Mouse (Mus musculus): ENCODE data around the gene Syne3.

Gene Syne3

GRCm38 (mm10) chr12:104997641-104998293, 11.8 kb downstream of the Syne3 start:
- H3K27me3 ChIP-seq (ENCODE audit: control insufficient read depth, insufficient read depth, low read length, poor library complexity, severe bottlenecking), result no peaks in the 10 kb centered on the region
- peak; percentile 46 for DNase-seq (ENCODE audit: low read depth, low spot score)
- no peaks in the 10 kb centered on the region; the same call in 1 of the 2 replicates for H3K36me3 ChIP-seq (ENCODE audit: control insufficient read depth, insufficient read depth, low read length, poor library complexity, severe bottlenecking)

GRCm38 (mm10) chr12:104997159-104997558, 12.4 kb downstream of the Syne3 start:
- DNase-seq (ENCODE audit: low read depth, low spot score), result peak; percentile 31
- H3K36me3 ChIP-seq (ENCODE audit: control insufficient read depth, insufficient read depth, low read length, poor library complexity, severe bottlenecking), result no peaks in the 10 kb centered on the region; the same call in 1 of the 2 replicates
- no peaks in the 10 kb centered on the region for H3K27me3 ChIP-seq (ENCODE audit: control insufficient read depth, insufficient read depth, low read length, poor library complexity, severe bottlenecking)

GRCm38 (mm10) chr12:104996012-104996728, 13.4 kb downstream of the Syne3 start:
- H3K36me3 ChIP-seq (ENCODE audit: control insufficient read depth, insufficient read depth, low read length, poor library complexity, severe bottlenecking), result no peaks in the 10 kb centered on the region; the same call in 1 of the 2 replicates
- DNase-seq (ENCODE audit: low read depth, low spot score), result peak; percentile 36
- H3K27me3 ChIP-seq (ENCODE audit: control insufficient read depth, insufficient read depth, low read length, poor library complexity, severe bottlenecking), result no peaks in the 10 kb centered on the region

GRCm38 (mm10) chr12:104995259-104995876, 14.2 kb downstream of the Syne3 start:
- Histone ChIP-seq H3K27me3 (ENCODE audit: control insufficient read depth, insufficient read depth, low read length, poor library complexity, severe bottlenecking) (no peaks in the 10 kb centered on the region), H3K36me3 (ENCODE audit: control insufficient read depth, insufficient read depth, low read length, poor library complexity, severe bottlenecking) (no peaks in the 10 kb centered on the region; the same call in 1 of the 2 replicates)
- DNase-seq (ENCODE audit: low read depth, low spot score), result peak; percentile 55

- no peak for DNase-seq (ENCODE audit: low read depth, low spot score)
- Histone ChIP-seq H3K36me3 (ENCODE audit: control insufficient read depth, insufficient read depth, low read length, poor library complexity, severe bottlenecking) (no peaks in the 10 kb centered on the region; the same call in 1 of the 2 replicates), H3K27me3 (ENCODE audit: control insufficient read depth, insufficient read depth, low read length, poor library complexity, severe bottlenecking) (no peaks in the 10 kb centered on the region)
These were observed 16.8 kb downstream of the Syne3 start for GRCm38 (mm10) chr12:104992838-104993237.

- Histone ChIP-seq H3K36me3 (ENCODE audit: control insufficient read depth, insufficient read depth, low read length, poor library complexity, severe bottlenecking) (no peaks in the 10 kb centered on the region; the same call in 1 of the 2 replicates), H3K27me3 (ENCODE audit: control insufficient read depth, insufficient read depth, low read length, poor library complexity, severe bottlenecking) (no peaks in the 10 kb centered on the region)
- DNase-seq (ENCODE audit: low read depth, low spot score), result no peak
These were observed 17.4 kb downstream of the Syne3 start for GRCm38 (mm10) chr12:104992123-104992741.

- H3K36me3 ChIP-seq (ENCODE audit: control insufficient read depth, insufficient read depth, low read length, poor library complexity, severe bottlenecking), result no peaks in the 10 kb centered on the region; the same call in 1 of the 2 replicates
- peak; percentile 93 for DNase-seq (ENCODE audit: low read depth, low spot score)
- no peaks in the 10 kb centered on the region for H3K27me3 ChIP-seq (ENCODE audit: control insufficient read depth, insufficient read depth, low read length, poor library complexity, severe bottlenecking)
These were observed 18.7 kb downstream of the Syne3 start for GRCm38 (mm10) chr12:104990741-104991454.

- DNase-seq (ENCODE audit: low read depth, low spot score), result no peak
- H3K36me3 ChIP-seq (ENCODE audit: control insufficient read depth, insufficient read depth, low read length, poor library complexity, severe bottlenecking), result no peaks in the 10 kb centered on the region
- no peaks in the 10 kb centered on the region for H3K27me3 ChIP-seq (ENCODE audit: control insufficient read depth, insufficient read depth, low read length, poor library complexity, severe bottlenecking)
These were observed 21.7 kb downstream of the Syne3 start for GRCm38 (mm10) chr12:104987936-104988335.

- Histone ChIP-seq H3K27me3 (ENCODE audit: control insufficient read depth, insufficient read depth, low read length, poor library complexity, severe bottlenecking) (no peaks in the 10 kb centered on the region), H3K36me3 (ENCODE audit: control insufficient read depth, insufficient read depth, low read length, poor library complexity, severe bottlenecking) (no peaks in the 10 kb centered on the region)
- no peak for DNase-seq (ENCODE audit: low read depth, low spot score)
These were observed 22.8 kb downstream of the Syne3 start for GRCm38 (mm10) chr12:104986781-104987180.

- no peaks in the 10 kb centered on the region for H3K27me3 ChIP-seq (ENCODE audit: control insufficient read depth, insufficient read depth, low read length, poor library complexity, severe bottlenecking)
- no peaks in the 10 kb centered on the region for H3K36me3 ChIP-seq (ENCODE audit: control insufficient read depth, insufficient read depth, low read length, poor library complexity, severe bottlenecking)
- DNase-seq (ENCODE audit: low read depth, low spot score), result no peak
These were observed 23.6 kb downstream of the Syne3 start for GRCm38 (mm10) chr12:104986001-104986400.

- H3K27me3 ChIP-seq (ENCODE audit: control insufficient read depth, insufficient read depth, low read length, poor library complexity, severe bottlenecking), result no peaks in the 10 kb centered on the region
- H3K36me3 ChIP-seq (ENCODE audit: control insufficient read depth, insufficient read depth, low read length, poor library complexity, severe bottlenecking), result no peaks in the 10 kb centered on the region
- peak; percentile 66 for DNase-seq (ENCODE audit: low read depth, low spot score)
These were observed 24.5 kb downstream of the Syne3 start for GRCm38 (mm10) chr12:104985088-104985487.

- no peak for DNase-seq (ENCODE audit: low read depth, low spot score)
- H3K27me3 ChIP-seq (ENCODE audit: control insufficient read depth, insufficient read depth, low read length, poor library complexity, severe bottlenecking), result no peaks in the 10 kb centered on the region
- H3K36me3 ChIP-seq (ENCODE audit: control insufficient read depth, insufficient read depth, low read length, poor library complexity, severe bottlenecking), result no peaks in the 10 kb centered on the region
These were observed 26.1 kb downstream of the Syne3 start for GRCm38 (mm10) chr12:104983476-104983875.

- H3K36me3 ChIP-seq (ENCODE audit: control insufficient read depth, insufficient read depth, low read length, poor library complexity, severe bottlenecking), result peaks cover 2% of the 10 kb centered on the region; the same call in 1 of the 2 replicates
- DNase-seq (ENCODE audit: low read depth, low spot score), result no peak
- H3K27me3 ChIP-seq (ENCODE audit: control insufficient read depth, insufficient read depth, low read length, poor library complexity, severe bottlenecking), result no peaks in the 10 kb centered on the region
These were observed 30.5 kb downstream of the Syne3 start for GRCm38 (mm10) chr12:104978943-104979723.
